In genomic region chr17:49500234-49500633, GRCm38 (mm10) we compare ENCODE assay signal across 22 mouse cellular contexts.
DNase-seq lines count a peak whose midpoint lies in the region; ATAC-seq and TF ChIP-seq lines count a peak whose summit lies in the region.
"Had no signal": no experiment of that assay in that cellular context is flagged by ENCODE, and none has a peak within 500 bp of the region (broad histone marks: within the 10 kb centered on the region; RNA-seq: fewer than 3 reads in every experiment).

No protein-coding gene starts in this region.

- no peak for TF ChIP-seq CTCF in liver, postnatal 0 days (IDR thresholded peaks at IDR 0.05; ENCODE audit: low read depth)

- no peaks in the 10 kb centered on the region for H3K4me1 ChIP-seq in liver, postnatal 0 days (ENCODE audit: insufficient read depth)
- H3K4me1 ChIP-seq: embryonic facial prominence, embryonic 12.5 days; hindbrain, embryonic 10.5 days had no signal

- TF ChIP-seq EP300 in liver, postnatal 0 days (IDR thresholded peaks at IDR 0.05; ENCODE audit: low read depth), result no peak

- no peaks in the 10 kb centered on the region for H3K27me3 ChIP-seq in liver, postnatal 0 days (ENCODE audit: insufficient read depth, low read length)
- H3K27me3 ChIP-seq: embryonic facial prominence, embryonic 12.5 days; forebrain, embryonic 13.5 days had no signal

- no peak overlapping the region for H3K27ac ChIP-seq in liver, postnatal 0 days (ENCODE audit: low read depth)
- H3K27ac ChIP-seq: embryonic facial prominence, embryonic 12.5 days; forebrain, embryonic 13.5 days; hindbrain, embryonic 10.5 days; hindbrain, postnatal 0 days; macrophage; midbrain, embryonic 10.5 days had no signal

- H3K36me3 ChIP-seq in liver, postnatal 0 days (replicated peaks; ENCODE audit: insufficient read depth, low read length), result no peaks in the 10 kb centered on the region
- H3K36me3 ChIP-seq: hindbrain, embryonic 10.5 days; midbrain, embryonic 10.5 days had no signal

- 47% methylated on average over 2 of the region's 2 CpGs for WGBS in liver, postnatal 0 days (ENCODE audit: insufficient replicate concordance)

- H3K9me3 ChIP-seq in liver, postnatal 0 days (ENCODE audit: low read length), result no peaks in the 10 kb centered on the region
- H3K9me3 ChIP-seq: embryonic facial prominence, embryonic 12.5 days; forebrain, embryonic 13.5 days; hindbrain, embryonic 10.5 days; midbrain, embryonic 10.5 days had no signal

- no peak overlapping the region for H3K4me2 ChIP-seq in liver, postnatal 0 days (ENCODE audit: low read depth, low read length)
- H3K4me2 ChIP-seq: embryonic facial prominence, embryonic 12.5 days; forebrain, embryonic 13.5 days had no signal

- no peak overlapping the region for H3K4me3 ChIP-seq in liver, postnatal 0 days (ENCODE audit: low read depth, low read length)
- H3K4me3 ChIP-seq: embryonic facial prominence, embryonic 12.5 days; erythroblast, embryonic 14.5 days; forebrain, embryonic 13.5 days; hindbrain, embryonic 10.5 days; midbrain, embryonic 10.5 days had no signal

- DNase-seq in cerebellum, adult 9-10 months, result peak; percentile 57
- DNase-seq in cerebellum, adult 18-20 months, result no peak
- DNase-seq in liver, postnatal 0 days, result peak; percentile 23
- no peak for DNase-seq in liver
- DNase-seq in adrenal gland, adult (ENCODE audit: inconsistent age in 2 of 2, low spot score in 1 of 2), result peak; percentile 67 to 87
- peak; percentile 77 to 84 for DNase-seq in adrenal gland, postnatal 36 days
- no peak for DNase-seq in right cerebral cortex, postnatal 25 days
- no peak for DNase-seq in thymus, postnatal 4 days
- DNase-seq: cerebellum, adult 11 months; lung, adult 18-20 months; right cerebral cortex, postnatal 14 days; thymus, postnatal 25 days had no signal

- ATAC-seq in liver, postnatal 0 days, result no peak
- ATAC-seq: activated CD4-positive, CD25-positive, alpha-beta regulatory T cell, adult 4 months; CD4-positive, CD25-positive, alpha-beta regulatory T cell, adult 4 months; forebrain, embryonic 13.5 days; intestine, postnatal 0 days had no signal

- H3K9ac ChIP-seq in liver, postnatal 0 days (replicated peaks), result no peak overlapping the region
- H3K9ac ChIP-seq: embryonic facial prominence, embryonic 12.5 days; forebrain, embryonic 13.5 days had no signal

Comparison
In these comparisons a context has a peak if more than half of its experiments do, and no peak if none do; other contexts are left out.
1. DNase-seq: peak in cerebellum, adult 9-10 months (single experiment), liver, postnatal 0 days (single experiment), adrenal gland, adult (2 of 2) and adrenal gland, postnatal 36 days (2 of 2); none in cerebellum, adult 18-20 months (0 of 2), liver (single experiment), right cerebral cortex, postnatal 25 days (single experiment) and thymus, postnatal 4 days (single experiment).